Mouse (Mus musculus) T-helper 2 cell (primary cell): ENCODE measurements around the gene Syne2.

Experiments used
- in situ Hi-C: fragments of 300-600 bp; cut with MboI, MseI; formaldehyde crosslinking; loops from one replicate; pipeline ENCODE4 v1.15.1; 2025; ENCODE audit warnings: high pct_unique_total_duplicates

Syne2 gene

GRCm38 (mm10) chr12:75924852-75925251 lies 106.9 kb downstream of the Syne2 start:
- in situ Hi-C loops = no loop called here

GRCm38 (mm10) chr12:75927596-75927995 lies 109.7 kb downstream of the Syne2 start:
- in situ Hi-C loops = no loop called here

GRCm38 (mm10) chr12:75933561-75933960 lies 115.6 kb downstream of the Syne2 start:
- in situ Hi-C loops = no loop called here

GRCm38 (mm10) chr12:75951328-75951727 lies 133.4 kb downstream of the Syne2 start:
- in situ Hi-C loops = loop anchor here (10.0 kb wide), 1 partner anchor 167 kb away; no protein-coding TSS in a partner anchor

GRCm38 (mm10) chr12:75952011-75952410 lies 134.1 kb downstream of the Syne2 start:
- in situ Hi-C loops = loop anchor here (10.0 kb wide), 1 partner anchor 167 kb away; no protein-coding TSS in a partner anchor

GRCm38 (mm10) chr12:75966441-75967195 lies 148.7 kb downstream of the Syne2 start:
- in situ Hi-C loops = no loop called here

GRCm38 (mm10) chr12:75979079-75979478 lies 161.1 kb downstream of the Syne2 start:
- in situ Hi-C loops = no loop called here

- in situ Hi-C loops = no loop called here
Measured at GRCm38 (mm10) chr12:75983336-75983735, 165.4 kb downstream of the Syne2 start.

- in situ Hi-C loops = no loop called here
Measured at GRCm38 (mm10) chr12:75992226-75992858, 174.4 kb downstream of the Syne2 start.

- in situ Hi-C loops = no loop called here
Measured at GRCm38 (mm10) chr12:75992946-75993345, 175.0 kb downstream of the Syne2 start.

GRCm38 (mm10) chr12:75995086-75995485 lies 177.2 kb downstream of the Syne2 start:
- in situ Hi-C loops = no loop called here

GRCm38 (mm10) chr12:75997547-75997946 lies 179.6 kb downstream of the Syne2 start:
- in situ Hi-C loops = no loop called here

GRCm38 (mm10) chr12:75998416-75998815 lies 180.5 kb downstream of the Syne2 start:
- in situ Hi-C loops = no loop called here

GRCm38 (mm10) chr12:76004697-76005249 lies 186.8 kb downstream of the Syne2 start:
- in situ Hi-C loops = no loop called here

GRCm38 (mm10) chr12:76008991-76009390 lies 191.1 kb downstream of the Syne2 start:
- in situ Hi-C loops = no loop called here

- in situ Hi-C loops = loop anchor here (5.0 kb wide), 1 partner anchor 115 kb away; no protein-coding TSS in a partner anchor
Measured at GRCm38 (mm10) chr12:76012789-76013188, 194.9 kb downstream of the Syne2 start.

GRCm38 (mm10) chr12:76013480-76013879 lies 195.5 kb downstream of the Syne2 start:
- in situ Hi-C loops = loop anchor here (5.0 kb wide), 1 partner anchor 114 kb away; no protein-coding TSS in a partner anchor

GRCm38 (mm10) chr12:76015026-76015425 lies 197.1 kb downstream of the Syne2 start:
- in situ Hi-C loops = loop anchor here (5.0 kb wide), 1 partner anchor 162 kb away; the partner anchor contains the start of gene Esr2

GRCm38 (mm10) chr12:76015489-76015888 lies 197.6 kb downstream of the Syne2 start:
- in situ Hi-C loops = loop anchor here (5.0 kb wide), 1 partner anchor 162 kb away; the partner anchor contains the start of gene Esr2

GRCm38 (mm10) chr12:76016123-76017101 lies 198.5 kb downstream of the Syne2 start:
- in situ Hi-C loops = loop anchor here (5.0 kb wide), 1 partner anchor 161 kb away; the partner anchor contains the start of gene Esr2

GRCm38 (mm10) chr12:76018640-76019039 lies 200.7 kb downstream of the Syne2 start:
- in situ Hi-C loops = loop anchor here (5.0 kb wide), 1 partner anchor 159 kb away; the partner anchor contains the start of gene Esr2
